Mouse (Mus musculus) erythroblast, embryonic 14.5 days (primary cell): Measurements from ENCODE around the gene Bcl2a1c. TPM values are rescaled to one million over a fixed set of nuclear protein-coding genes. Genes with fewer than 3 reads are reported as not detected.

Experiments used
- H3K27me3 ChIP-seq: 2 replicates; pipeline ENCODE4 v1.6.1; 2012; ENCODE audit warnings: inconsistent platforms; ENCODE audit not compliant: control insufficient read depth
- H3K36me3 ChIP-seq: 2 replicates; pipeline ENCODE4 v1.6.1; 2012; ENCODE audit warnings: mild to moderate bottlenecking, inconsistent platforms; ENCODE audit not compliant: control insufficient read depth
- H3K4me1 ChIP-seq: 2 replicates; pipeline ENCODE4 v1.6.1; 2012; ENCODE audit warnings: inconsistent platforms; ENCODE audit not compliant: control insufficient read depth
- H3K4me3 ChIP-seq: replicated peaks from 2 replicates; pipeline ENCODE3; 2012; ENCODE audit warnings: moderate library complexity, mild to moderate bottlenecking, inconsistent platforms
- H3K9me3 ChIP-seq: 2 replicates; pipeline ENCODE4 v1.6.1; 2012; ENCODE audit warnings: low read length, inconsistent platforms, mixed read lengths; ENCODE audit not compliant: control insufficient read depth
- GATA1 ChIP-seq: IDR thresholded peaks from 2 replicates; pipeline ENCODE4 v1.6.1; 2012; ENCODE audit warnings: low read length, inconsistent platforms, mixed read lengths
- TAL1 ChIP-seq: IDR thresholded peaks from 3 replicates; pipeline ENCODE4 v1.6.1; 2012; ENCODE audit warnings: low read length, inconsistent platforms, mixed read lengths
- polyA plus RNA-seq: library from polyadenylated mRNA; stranded (reverse); fragments of >175 nt; gene quantifications from 2 replicates; pipeline ENCODE4 v1.2.3, GENCODE M21; 2012

Gene Bcl2a1c
- polyA plus RNA-seq, 1 experiment: not detected

DNA sequence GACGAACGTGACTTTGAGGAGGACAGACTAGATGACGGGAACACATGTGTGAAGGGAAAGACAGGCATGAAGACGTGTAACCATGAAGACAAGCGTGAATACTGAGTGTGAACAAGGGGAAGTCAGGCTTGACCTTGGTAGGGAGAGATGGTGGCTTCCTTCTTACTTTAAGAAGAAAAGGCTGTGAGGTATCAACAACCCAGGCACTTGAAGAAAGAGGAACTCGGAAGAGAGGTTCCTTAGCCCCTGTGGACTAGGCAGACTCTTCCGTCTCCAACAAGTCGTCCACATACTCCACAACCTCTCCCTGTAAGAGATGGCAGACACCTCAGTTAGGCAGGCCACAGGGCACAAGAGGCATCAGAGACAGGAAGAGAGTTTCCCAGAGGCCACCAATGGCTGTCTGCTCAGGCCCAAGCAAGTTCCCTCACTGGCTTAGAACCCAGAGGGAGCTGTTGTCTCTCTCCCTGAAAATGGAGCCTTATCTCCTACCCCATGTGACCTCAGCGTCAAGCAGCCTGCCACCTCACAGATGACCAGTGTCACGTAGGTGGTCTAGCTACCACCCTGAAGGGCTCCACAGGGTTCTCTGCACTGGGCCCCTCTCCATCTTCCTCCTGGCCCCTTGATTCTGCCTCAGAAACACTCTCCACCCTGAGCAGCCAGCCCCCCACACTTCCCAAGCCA lies 45.5 kb downstream of the Bcl2a1c start:
- H3K36me3 ChIP-seq: peaks cover 8% of the 10 kb centered on the region
- H3K4me3 ChIP-seq: no peak overlapping the region
- no peaks in the 10 kb centered on the region for H3K9me3 ChIP-seq
- no peak for TF ChIP-seq TAL1
- no peak for TF ChIP-seq GATA1
- no peaks in the 10 kb centered on the region for H3K27me3 ChIP-seq
- no peaks in the 10 kb centered on the region for H3K4me1 ChIP-seq

DNA sequence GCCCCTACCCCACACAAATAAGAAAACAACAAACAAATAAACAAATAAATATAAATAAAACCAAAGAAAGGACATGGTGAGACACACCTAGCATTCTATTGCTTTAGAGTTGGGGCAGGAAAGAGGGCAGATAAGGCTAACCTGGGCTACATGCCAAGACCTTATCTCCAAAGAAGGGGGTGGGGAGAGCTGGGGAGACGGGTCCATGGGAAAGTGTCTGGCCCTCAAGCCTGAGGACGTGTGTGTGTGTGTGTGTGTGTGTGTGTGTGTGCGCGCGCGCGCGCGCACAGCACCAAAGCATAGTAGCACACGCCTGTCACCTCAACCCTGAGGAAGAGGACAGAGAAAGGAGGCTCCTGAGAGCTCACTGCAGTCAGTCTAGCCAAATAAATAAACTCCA lies 47.2 kb downstream of the Bcl2a1c start:
- Histone ChIP-seq H3K4me3 (no peak overlapping the region), H3K4me1 (no peaks in the 10 kb centered on the region), H3K9me3 (no peaks in the 10 kb centered on the region), H3K36me3 (peaks cover 8% of the 10 kb centered on the region), H3K27me3 (no peaks in the 10 kb centered on the region)
- TF ChIP-seq GATA1 (no peak), TAL1 (no peak)

- H3K36me3 ChIP-seq: peaks cover 10% of the 10 kb centered on the region
- H3K9me3 ChIP-seq: no peaks in the 10 kb centered on the region
- no peaks in the 10 kb centered on the region for H3K27me3 ChIP-seq
- no peaks in the 10 kb centered on the region for H3K4me1 ChIP-seq
- TF ChIP-seq GATA1: no peak
- TF ChIP-seq TAL1: no peak
- H3K4me3 ChIP-seq: no peak overlapping the region
Measured at GRCm38 (mm10) chr9:114379871-114380270, 49.9 kb downstream of the Bcl2a1c start.

Other genes starting within 250 kb of the Bcl2a1c start
- gene Crtap, start 60.5 kb downstream of the Bcl2a1c start, polyA plus RNA-seq: 0.11 and 0.14 TPM in 2 replicates
- 0.10 and 0.13 TPM in 2 replicates for gene Glb1, start 70.9 kb downstream of the Bcl2a1c start, polyA plus RNA-seq
- 0.02 TPM in 1 of 2 replicates, not detected in the other for gene Tmppe, start 71.0 kb downstream of the Bcl2a1c start, polyA plus RNA-seq
- gene Ccr4, start 174.8 kb downstream of the Bcl2a1c start, polyA plus RNA-seq: not detected in 2 replicates
- not detected in 2 replicates for gene C130032M10Rik, start 185.6 kb downstream of the Bcl2a1c start, polyA plus RNA-seq
- under 0.01 TPM in 1 of 2 replicates, not detected in the other for gene Trim71, start 234.2 kb downstream of the Bcl2a1c start, polyA plus RNA-seq